Mouse (Mus musculus) heart, adult 2 months (tissue): ENCODE results near the gene Mrps12.

Experiments
- EP300 ChIP-seq: fragments of 200-500 bp; IDR thresholded peaks from 2 replicates; pipeline ENCODE4 v1.6.1; 2011; ENCODE audit warnings: low read depth, low read length, control low read depth; ENCODE audit not compliant: insufficient read depth
- POLR2A ChIP-seq: fragments of 200-500 bp; IDR thresholded peaks from 2 replicates; pipeline ENCODE4 v1.6.1; 2011; ENCODE audit warnings: mild to moderate bottlenecking, low read depth, low read length, control low read depth; ENCODE audit not compliant: insufficient read depth

DNA sequence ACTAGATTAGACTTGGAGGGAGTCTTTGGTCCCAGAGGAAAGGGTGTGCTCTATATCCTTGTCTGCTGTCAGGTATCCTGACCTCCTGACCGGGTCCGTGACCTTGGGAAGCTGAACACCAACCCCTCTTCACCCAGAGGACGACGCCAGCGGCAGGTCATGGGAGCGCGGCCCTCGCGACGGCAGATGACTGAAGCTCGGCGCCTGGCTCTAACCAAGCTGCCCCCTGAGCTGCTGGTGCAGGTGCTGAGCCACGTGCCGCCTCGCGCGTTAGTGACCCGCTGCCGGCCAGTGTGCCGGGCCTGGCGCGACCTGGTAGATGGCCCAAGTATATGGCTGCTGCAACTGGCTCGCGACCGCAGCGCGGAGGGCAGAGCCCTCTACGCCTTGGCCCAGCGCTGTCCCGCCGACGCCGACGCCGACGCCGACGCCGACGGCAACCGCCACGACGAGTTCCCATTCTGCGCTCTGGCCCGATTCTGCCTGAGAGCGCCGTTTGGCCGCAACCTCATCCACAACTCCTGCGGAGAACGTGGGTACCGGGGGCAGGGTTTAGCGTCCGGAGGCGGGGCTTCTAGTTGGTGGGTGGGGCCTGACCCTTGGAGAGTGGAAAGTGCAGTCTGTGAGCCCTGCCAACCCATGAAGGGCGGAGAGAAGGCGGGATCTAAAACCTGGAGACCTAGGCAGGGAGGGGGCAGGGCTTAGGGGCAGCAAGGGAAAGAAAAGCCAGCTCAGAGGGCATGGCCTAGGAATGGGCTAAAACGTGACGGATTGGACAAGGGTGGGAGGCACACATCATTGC lies 9.1 kb downstream of the Mrps12 start:
- no peak for TF ChIP-seq EP300
- no peak for TF ChIP-seq POLR2A
